Mouse (Mus musculus) adrenal gland, postnatal 25 days (tissue): ENCODE data around the gene Angptl7. TPM values are rescaled to one million over a fixed set of nuclear protein-coding genes. Genes with fewer than 3 reads are reported as not detected.
A peak's percentile ranks its signal among the peaks of the same experiment; 100 is the strongest.

Experiments
- DNase-seq: peaks from one replicate; pipeline ENCODE4 v3.0.0; 2021; ENCODE audit warnings: mixed read lengths
- long read RNA-seq: library from polyadenylated mRNA; stranded (forward); transcript quantifications from one replicate; pipeline ENCODE4 v2.0.0, GENCODE M21; 2021
- total RNA-seq: library from RNA; stranded (reverse); gene quantifications from 2 replicates; pipeline ENCODE4 v1.2.3, GENCODE M21; 2021

Angptl7 gene
- 0.52 and 1.3 TPM in 2 replicates for total RNA-seq
- long read RNA-seq, partial matches to known transcripts, result 0 of 3 reads
- long read RNA-seq, other reads (novel, unspliced or antisense), result 0 of 3 reads

DNA sequence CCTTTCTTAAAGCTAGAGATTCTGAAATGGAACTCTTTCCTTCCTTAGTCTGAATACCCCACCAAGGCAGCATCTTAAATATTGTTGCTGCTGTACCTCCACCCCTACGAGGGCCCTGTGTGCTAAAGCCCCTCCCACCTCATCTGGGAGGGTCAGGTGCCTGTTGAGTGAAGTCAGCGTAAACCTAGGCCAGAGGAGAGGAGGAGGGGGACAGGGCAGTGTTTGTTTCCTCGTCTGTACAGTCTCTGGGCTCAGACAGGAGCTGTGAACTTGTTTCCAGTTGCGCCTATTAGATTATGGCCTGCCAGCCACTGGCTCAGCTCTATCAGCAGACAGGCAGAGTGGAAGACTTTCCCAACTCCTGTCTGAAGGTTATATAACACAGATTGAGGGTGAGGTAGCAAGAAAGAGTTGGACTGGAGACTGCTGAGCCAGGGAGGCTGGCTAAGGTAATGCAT, at the start of gene Angptl7:
Gene Angptl7, minus strand, starts transcription at position 51 of the 458 bp plus-strand sequence.
- no peak for DNase-seq

GRCm38 (mm10) chr4:148549106-148549505, 48.8 kb upstream of the Angptl7 start:
- no peak for DNase-seq

GRCm38 (mm10) chr4:148535876-148536275, 35.6 kb upstream of the Angptl7 start:
- no peak for DNase-seq

DNA sequence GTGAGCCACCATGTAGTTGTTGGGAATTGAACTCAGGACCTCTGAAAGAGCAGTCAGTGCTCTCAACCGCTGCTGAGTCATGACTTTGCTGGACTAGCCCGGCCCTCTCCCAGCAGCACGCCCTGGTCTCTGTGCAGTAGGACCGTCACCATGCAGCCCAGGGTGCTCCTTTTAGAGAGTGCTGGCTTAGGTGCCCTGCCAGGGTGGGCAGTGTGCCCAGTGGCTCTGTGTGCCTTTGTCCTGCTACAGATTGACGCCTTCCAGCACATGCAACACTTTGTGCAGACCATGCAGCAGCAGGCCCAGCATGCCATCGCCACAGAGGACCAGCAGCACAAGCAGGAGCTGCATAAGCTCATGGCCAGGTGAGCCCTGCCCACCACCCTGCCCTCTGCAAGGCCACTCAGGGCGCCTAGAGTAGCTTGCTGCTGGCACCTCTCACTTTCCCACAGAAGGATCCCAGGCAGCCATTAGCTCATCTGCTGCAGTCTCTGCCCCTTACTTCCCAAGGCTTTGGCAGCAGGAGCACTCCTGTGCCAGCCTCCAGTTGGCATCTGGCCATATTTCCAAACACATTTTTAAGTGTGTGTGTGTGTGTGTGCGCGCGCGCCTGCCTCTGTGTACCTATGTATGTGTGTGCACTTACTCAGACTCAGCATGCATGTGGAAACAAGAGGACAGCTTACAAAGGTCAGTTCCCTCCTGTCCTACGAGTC, 33.5 kb upstream of the Angptl7 start:
- DNase-seq, result peak; percentile 52

GRCm38 (mm10) chr4:148532516-148532915, 32.3 kb upstream of the Angptl7 start:
- no peak for DNase-seq

GRCm38 (mm10) chr4:148531341-148531740, 31.1 kb upstream of the Angptl7 start:
- DNase-seq, result no peak

DNA sequence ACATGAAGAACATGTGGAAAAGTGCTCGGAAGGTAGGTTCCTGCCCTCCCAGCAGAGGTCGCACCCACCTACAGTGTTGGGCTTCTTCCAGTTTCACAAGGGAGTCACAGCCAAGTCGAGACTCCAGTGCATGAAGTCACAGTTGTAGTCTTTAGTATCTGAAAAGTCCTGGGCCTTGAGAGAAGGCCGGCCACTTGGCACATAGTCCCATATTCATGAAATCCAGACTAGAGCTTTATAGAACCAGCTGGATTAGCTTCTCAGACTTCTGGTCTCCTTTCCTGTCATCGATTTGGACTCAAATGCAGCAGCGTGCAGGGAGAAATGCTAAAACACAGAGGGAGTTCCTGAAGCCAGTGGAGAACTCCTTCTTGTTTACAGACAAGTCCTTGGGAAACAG, 30.5 kb upstream of the Angptl7 start:
- DNase-seq, result no peak

DNA sequence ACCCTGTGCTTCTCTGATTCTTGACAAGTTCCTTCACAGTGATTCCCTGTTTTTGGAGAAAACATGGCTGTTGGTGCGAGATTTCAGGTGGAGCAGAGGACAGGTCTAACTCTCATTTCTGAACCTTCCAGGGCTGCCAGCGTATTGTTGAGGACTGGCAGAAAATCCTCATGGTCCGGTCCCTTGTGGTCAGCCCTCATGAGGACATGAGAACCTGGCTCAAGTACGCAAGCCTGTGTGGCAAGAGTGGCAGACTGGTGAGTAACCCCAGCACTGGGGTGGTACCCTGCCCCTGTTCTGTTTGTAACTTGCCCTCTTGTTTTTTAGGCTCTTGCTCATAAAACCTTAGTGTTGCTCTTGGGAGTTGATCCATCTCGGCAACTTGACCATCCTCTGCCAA, 30.1 kb upstream of the Angptl7 start:
- no peak for DNase-seq

DNA sequence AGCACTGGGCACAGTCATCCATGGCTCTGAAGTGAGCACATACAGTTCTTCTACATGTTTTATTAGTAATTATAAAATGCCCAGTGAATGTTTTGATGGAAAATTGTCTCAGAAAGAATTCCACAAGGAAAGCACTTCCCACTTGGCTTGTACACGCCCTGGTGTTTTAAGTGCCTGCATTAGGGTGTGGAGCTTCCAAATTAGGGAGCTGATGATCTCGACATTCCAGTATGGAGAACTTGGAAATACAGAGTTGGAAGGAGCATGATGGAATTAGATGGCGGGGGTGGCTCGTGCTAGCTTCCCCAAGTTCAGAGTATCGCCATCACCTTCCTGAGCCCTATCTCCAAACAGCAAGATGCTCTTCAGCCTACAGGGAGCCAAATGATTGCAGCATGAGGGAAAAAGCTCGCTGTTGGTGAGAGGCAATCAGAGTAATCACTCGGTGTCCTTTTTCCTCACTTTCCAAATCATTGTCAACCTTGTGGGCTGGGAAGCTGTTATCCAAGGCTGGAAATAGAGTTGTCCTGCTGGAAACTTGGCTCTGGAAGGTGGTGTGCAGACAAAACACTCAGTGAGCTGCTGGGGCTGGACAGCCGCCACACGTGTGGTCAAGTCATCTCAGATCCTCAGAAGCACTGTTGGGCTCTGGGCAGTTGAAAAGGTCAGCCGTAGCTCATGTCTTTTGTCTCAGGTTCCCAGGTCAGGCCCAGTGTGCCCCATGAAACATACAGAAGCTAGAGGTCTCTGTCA, 27.1 kb upstream of the Angptl7 start:
- DNase-seq, result no peak

- DNase-seq, result no peak
Measured at GRCm38 (mm10) chr4:148523538-148523937, 23.3 kb upstream of the Angptl7 start.

DNA sequence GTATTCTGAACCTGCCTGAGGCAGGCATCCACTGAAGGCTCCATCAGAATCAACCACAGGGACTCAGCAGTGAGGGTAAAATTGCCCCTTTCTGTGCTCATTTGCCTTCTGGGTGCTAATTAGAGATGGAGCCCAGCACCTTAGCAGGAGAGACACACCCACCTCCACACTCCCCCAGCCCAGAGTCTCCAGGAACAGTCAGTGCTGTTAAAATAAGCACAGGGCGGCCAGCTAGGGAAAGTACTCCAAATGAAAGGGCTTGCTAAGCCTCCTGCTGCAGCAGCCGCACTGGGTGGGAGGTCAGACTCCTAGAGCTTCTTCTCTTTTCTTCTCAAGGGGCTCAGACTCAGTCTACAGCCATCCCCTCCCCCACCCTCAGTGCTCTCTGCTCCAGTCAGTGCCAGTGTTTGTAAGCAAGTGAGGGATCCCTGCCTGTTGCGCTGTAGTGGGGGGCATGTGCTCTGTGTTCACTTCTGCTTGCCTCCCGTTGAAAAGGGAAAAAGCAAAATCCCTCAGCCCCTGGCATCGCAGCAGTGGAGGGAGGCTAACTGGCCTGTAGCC, 18.1 kb upstream of the Angptl7 start:
- no peak for DNase-seq

- DNase-seq, result no peak
Measured at GRCm38 (mm10) chr4:148517809-148518208, 17.5 kb upstream of the Angptl7 start.

DNA sequence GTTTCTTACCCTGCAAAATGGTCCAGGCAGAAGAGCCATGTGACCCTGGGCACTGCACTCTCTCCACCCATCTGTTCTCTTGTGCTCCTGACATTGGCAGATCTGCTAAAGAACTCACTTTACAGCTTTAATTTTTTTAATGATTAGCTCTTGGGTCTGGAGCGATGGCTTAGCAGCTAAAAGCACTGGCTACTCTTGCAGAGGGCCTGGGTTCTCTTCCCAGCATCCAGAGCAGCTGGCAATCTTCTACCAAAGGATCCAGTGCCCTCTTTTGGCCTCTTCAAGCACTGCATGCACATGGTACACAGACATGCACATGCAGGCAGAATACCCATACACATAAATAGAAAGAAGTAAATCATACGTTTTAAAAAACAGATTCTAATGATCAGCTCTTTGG, 15.1 kb upstream of the Angptl7 start:
- DNase-seq, result no peak

GRCm38 (mm10) chr4:148513021-148513559, 12.8 kb upstream of the Angptl7 start:
- DNase-seq, result no peak

GRCm38 (mm10) chr4:148511334-148511733, 11.1 kb upstream of the Angptl7 start:
- DNase-seq, result no peak

DNA sequence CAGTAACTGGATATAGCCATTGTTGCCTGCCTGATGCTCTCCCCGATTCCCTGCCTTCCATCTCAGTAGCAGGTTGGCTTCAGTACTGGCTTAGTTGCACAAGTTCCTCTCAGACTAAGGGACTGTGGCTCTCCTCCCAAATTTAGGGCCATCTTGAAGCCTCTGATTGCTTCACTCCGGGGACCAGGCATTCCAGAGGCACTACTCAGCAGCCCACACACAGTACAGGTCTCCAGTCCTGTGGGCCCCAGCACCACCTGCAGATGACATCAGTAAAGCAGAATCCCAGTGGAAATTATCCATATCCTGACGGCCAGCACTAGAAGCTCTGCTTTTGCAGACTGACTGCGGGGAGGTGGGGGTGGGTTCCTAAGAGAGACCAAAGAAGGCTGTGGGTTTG, 10.4 kb upstream of the Angptl7 start:
- DNase-seq, result no peak

DNA sequence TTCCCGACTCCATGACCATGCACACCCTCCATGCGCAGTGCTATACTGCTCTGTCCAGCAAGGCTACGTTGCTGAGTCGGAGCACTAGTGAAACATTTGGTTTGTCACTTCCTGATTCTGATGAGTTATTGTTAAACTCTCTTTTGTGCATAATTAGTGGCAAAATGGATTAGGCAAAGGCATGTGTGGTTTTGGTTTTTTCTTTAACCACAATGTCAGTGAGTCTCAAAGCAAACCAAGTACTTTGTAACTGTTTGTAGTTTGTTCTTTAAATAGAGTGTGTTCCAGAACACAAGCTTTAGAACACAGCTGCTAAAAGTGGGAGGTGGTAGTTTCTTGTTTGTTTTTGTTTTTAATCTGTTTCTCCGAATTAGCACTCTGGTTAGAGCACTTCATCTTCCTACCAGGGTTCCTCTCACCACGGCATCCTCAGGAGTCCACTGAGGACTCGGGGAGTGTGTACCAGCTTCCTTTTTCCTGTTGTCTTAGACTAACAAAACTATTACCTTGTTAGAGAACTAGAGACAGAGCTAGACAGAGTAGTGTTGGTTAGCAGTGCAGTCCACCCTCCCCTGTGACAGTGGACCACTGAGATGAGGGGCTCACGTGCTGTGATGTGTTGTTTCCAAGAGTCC, 9.3 kb upstream of the Angptl7 start:
- DNase-seq, result no peak

GRCm38 (mm10) chr4:148508084-148508849, 8.0 kb upstream of the Angptl7 start:
- no peak for DNase-seq

GRCm38 (mm10) chr4:148507585-148507984, 7.3 kb upstream of the Angptl7 start:
- DNase-seq, result no peak

DNA sequence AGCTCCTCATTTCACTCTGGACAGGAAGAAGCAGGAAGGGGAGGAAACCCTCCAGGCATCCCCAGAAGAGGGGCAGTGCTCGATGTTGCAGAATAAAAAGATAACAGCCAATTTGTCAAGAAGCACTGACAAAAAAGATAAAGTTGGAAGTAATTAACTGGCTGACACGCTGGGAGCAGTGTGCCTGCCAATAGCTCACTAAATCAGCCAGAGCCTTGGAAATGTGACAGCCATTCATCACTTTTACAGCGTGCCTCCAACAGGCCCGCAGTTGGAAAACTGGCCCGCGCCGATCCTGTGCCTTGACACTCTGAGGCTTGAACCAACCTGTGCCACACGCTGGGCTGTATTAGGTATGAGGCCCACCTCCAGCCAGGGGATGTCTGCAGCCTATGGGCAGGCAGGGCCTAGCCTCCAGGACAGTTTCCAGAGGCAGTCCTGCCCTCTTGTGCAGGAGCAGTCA, 4.3 kb upstream of the Angptl7 start:
- peak; percentile 31 for DNase-seq

GRCm38 (mm10) chr4:148495874-148496689, 4.2 kb downstream of the Angptl7 start:
- no peak for DNase-seq
